7 mouse cellular contexts compared by ENCODE assay signal in the genomic region with DNA sequence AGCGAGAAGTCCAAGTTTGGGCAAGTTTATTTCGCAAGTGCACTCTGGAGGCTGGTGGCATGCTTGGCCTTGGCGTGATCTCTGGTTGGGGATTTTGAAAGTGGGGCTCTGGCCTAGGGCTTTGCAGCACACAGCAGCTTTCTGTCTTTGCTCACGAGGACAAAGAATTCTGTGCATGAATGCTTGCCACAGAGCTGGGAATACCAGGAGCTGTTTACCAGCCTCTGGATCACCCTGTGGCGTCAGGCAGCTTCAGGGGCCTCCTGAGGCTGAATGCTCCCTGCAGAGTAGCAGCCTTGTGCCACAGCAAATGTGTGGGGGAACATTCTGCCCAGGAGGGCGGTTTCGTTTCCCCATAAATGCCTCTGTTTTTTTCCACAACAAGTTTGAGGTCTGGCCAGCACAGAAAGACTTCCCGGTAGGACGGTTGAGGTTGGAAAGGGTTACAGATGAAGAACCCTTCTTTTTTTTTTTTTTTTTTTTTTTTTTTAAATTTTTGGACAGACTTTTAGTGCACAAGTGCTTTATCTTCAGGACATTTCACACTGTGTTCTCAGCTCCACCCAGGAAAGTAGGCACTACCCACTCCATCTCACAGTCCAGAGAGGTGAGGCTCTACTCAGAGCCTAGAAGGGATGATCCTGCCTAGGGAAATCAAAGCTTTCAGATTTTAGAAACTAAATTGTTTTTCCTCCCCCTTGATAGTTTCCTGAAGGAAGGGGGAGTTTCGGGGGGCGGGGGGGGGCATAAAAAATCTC. TPM values are rescaled to one million over a fixed set of nuclear protein-coding genes. Genes with fewer than 3 reads are reported as not detected.
A peak's percentile ranks its signal among the peaks of the same experiment; 100 is the strongest.
DNase-seq lines count a peak whose midpoint lies in the region; ATAC-seq lines count a peak whose summit lies in the region.

No protein-coding gene starts in this region.

- no peaks in the 10 kb centered on the region for H3K27me3 ChIP-seq in neural tube, embryonic 15.5 days (replicated peaks)

- no peak overlapping the region for H3K9ac ChIP-seq in neural tube, embryonic 15.5 days (replicated peaks)

- WGBS in neural tube, embryonic 15.5 days: 57% methylated on average over 11 of the region's 11 CpGs
- WGBS in macrophage (ENCODE audit: missing documents): 6% methylated on average over 11 of the region's 11 CpGs

- H3K27ac ChIP-seq in neural tube, embryonic 15.5 days (replicated peaks): peak overlapping the region; percentile 37; the same call in 1 of the 2 replicates
- peak overlapping the region; percentile 90 for H3K27ac ChIP-seq in macrophage

- H3K4me1 ChIP-seq in neural tube, embryonic 15.5 days: peaks cover 16% of the 10 kb centered on the region

- DNase-seq in neural tube, embryonic 10.5 days (ENCODE audit: extremely low spot score, low spot score): no peak
- peak; percentile 6 to 16 for DNase-seq in adrenal gland, postnatal 4 days (ENCODE audit: low spot score in 2 of 2)
- peak; percentile 53 for DNase-seq in heart, adult 8-10 months (ENCODE audit: low spot score)
- peak; percentile 30 to 68 for DNase-seq in kidney, postnatal 25 days

- no peak for ATAC-seq in neural tube, embryonic 15.5 days (ENCODE audit: low FRiP score)
- ATAC-seq in erythroblast, adult 5-6 weeks (replicated peaks; ENCODE audit: low FRiP score, poor library complexity, severe bottlenecking): no peak

- H3K4me2 ChIP-seq in neural tube, embryonic 15.5 days: no peak overlapping the region

- H3K36me3 ChIP-seq in neural tube, embryonic 15.5 days: no peaks in the 10 kb centered on the region
- peaks cover 15% of the 10 kb centered on the region; the same call in 1 of the 2 replicates for H3K36me3 ChIP-seq in macrophage (ENCODE audit: inconsistent target)

- H3K79me2 ChIP-seq in macrophage (ENCODE audit: inconsistent target): peaks cover 6% of the 10 kb centered on the region; the same call in 1 of the 2 replicates

- no peaks in the 10 kb centered on the region for H3K9me3 ChIP-seq in neural tube, embryonic 15.5 days (replicated peaks)

- no peak overlapping the region for H3K4me3 ChIP-seq in neural tube, embryonic 15.5 days (replicated peaks)
- H3K4me3 ChIP-seq in macrophage (ENCODE audit: inconsistent target): no peak overlapping the region

RNA-seq across cellular contexts. Expression of gene Ahnak, which starts 34.1 kb away (rescaled TPM):
- polyA plus RNA-seq in neural tube, embryonic 15.5 days (2015; fragmentation: Nextera tagmentation; extraction: Ambion mirVana): 4.4 and 8.0 TPM in 2 replicates
- 100 to 1,000 TPM; 125 to 131 TPM for total RNA-seq in adrenal gland, postnatal 4 days (2021)
- total RNA-seq in heart, adult 8-10 months (2022): 100 to 1,000 TPM; 332 to 446 (median 375) TPM
- 1,000 to 10,000 TPM in 14 of 26 experiments, 100 to 1,000 TPM in 12; 456 to 7,544 (median 1,268) TPM for total RNA-seq in macrophage (2018; cell fraction: chromatin; rRNA removed)
- 100 to 1,000 TPM; 156 to 966 (median 391) TPM for total RNA-seq in macrophage (2018; cell fraction: cytosol; rRNA removed)
- total RNA-seq in macrophage (2018; cell fraction: nucleus; rRNA removed): 1,000 to 10,000 TPM in 9 of 26 experiments, 100 to 1,000 TPM in 17; 420 to 2,179 (median 869) TPM
- polyA plus RNA-seq in macrophage (2018): 97.5 to 169 TPM (median 125 TPM) in 3 replicates
- total RNA-seq in erythroblast, adult 5-6 weeks (2015; ENCODE audit: low replicate concordance): 19.0 and 20.0 TPM in 2 replicates
- 24.3 and 30.2 TPM in 2 replicates for total RNA-seq in erythroblast, adult 5-6 weeks (2017; ENCODE audit: low replicate concordance)

RNA-seq across cellular contexts. Expression of gene Eef1g, which starts 56.4 kb away (rescaled TPM):
- polyA plus RNA-seq in neural tube, embryonic 15.5 days (2015; fragmentation: Nextera tagmentation; extraction: Ambion mirVana): 291 and 348 TPM in 2 replicates
- 100 to 1,000 TPM; 505 to 508 TPM for total RNA-seq in adrenal gland, postnatal 4 days (2021)
- total RNA-seq in heart, adult 8-10 months (2022): 100 to 1,000 TPM; 209 to 232 (median 227) TPM
- total RNA-seq in macrophage (2018; cell fraction: chromatin; rRNA removed): 100 to 1,000 TPM in 21 of 26 experiments, 10 to 100 TPM in 5; 53.9 to 227 (median 126) TPM
- 100 to 1,000 TPM; 190 to 422 (median 272) TPM for total RNA-seq in macrophage (2018; cell fraction: cytosol; rRNA removed)
- total RNA-seq in macrophage (2018; cell fraction: nucleus; rRNA removed): 100 to 1,000 TPM in 21 of 26 experiments, 10 to 100 TPM in 5; 78.8 to 331 (median 129) TPM
- polyA plus RNA-seq in macrophage (2018): 224 to 506 TPM (median 366 TPM) in 3 replicates
- total RNA-seq in erythroblast, adult 5-6 weeks (2015; ENCODE audit: low replicate concordance): 181 and 213 TPM in 2 replicates
- total RNA-seq in erythroblast, adult 5-6 weeks (2017; ENCODE audit: low replicate concordance): 105 and 149 TPM in 2 replicates

Comparison
In these comparisons a context has a peak if more than half of its experiments do, and no peak if none do; other contexts are left out.
1. RNA of gene Ahnak, which starts 34.1 kb away (total RNA-seq): 332 to 446 TPM in heart, adult 8-10 months and 125 to 131 TPM in adrenal gland, postnatal 4 days; 19.0 to 30.2 TPM in erythroblast, adult 5-6 weeks; every median in the first group is over 4 times any median in the second.